Mouse (Mus musculus): ENCODE measurements at regions not wholly inside any gene's neighbourhood (a gene's known extent, or its start where the extent isn't known, plus 50 kb on each side); places are given as distances from the start of the nearest gene placed in this dataset.
A peak's percentile ranks its signal among the peaks of the same experiment; 100 is the strongest.

DNA sequence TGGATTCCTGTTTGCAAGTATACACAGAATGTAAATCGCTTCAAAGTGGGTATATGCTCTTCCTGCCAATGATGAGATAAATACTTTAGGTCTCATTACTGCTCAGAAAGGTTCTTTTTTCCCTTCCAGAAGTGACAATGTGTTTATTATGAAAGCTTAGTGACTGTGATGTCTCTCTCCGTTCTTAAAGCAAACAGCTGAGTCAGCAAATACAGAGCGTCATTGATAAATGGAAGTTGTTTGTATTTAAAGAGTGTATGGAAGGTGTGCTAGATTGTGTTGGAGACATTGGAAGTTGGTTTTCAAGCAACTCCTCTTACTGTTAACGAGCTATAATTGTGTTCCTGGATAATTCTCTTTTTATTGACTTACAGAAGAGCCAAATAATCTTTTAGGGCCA is 408.0 kb downstream of the Prr30 start:
- DNase-seq, result no peak
- TF ChIP-seq POLR2A (IDR thresholded peaks at IDR 0.05; ENCODE audit: control insufficient read depth, extremely low read depth, insufficient read depth, low read length, poor library complexity) (no peak), CTCF (IDR thresholded peaks at IDR 0.05; ENCODE audit: borderline replicate concordance, control insufficient read depth, extremely low read depth, insufficient read depth, low read length, poor library complexity) (no peak)
- WGBS, result 82% methylated on average over 4 of the region's 4 CpGs

GRCm38 (mm10) chr14:100781882-100782281 is 418.2 kb downstream of the Prr30 start:
- Histone ChIP-seq H3K27ac (ENCODE audit: control insufficient read depth, insufficient read depth, low read length) (no peak overlapping the region), H3K4me3 (ENCODE audit: control insufficient read depth, insufficient read depth, low read length) (no peak overlapping the region), H3K36me3 (ENCODE audit: control insufficient read depth, insufficient read depth, low read length) (no peaks in the 10 kb centered on the region), H3K4me1 (replicated peaks; ENCODE audit: control insufficient read depth, insufficient read depth, low read length) (no peaks in the 10 kb centered on the region), H3K27me3 (ENCODE audit: control insufficient read depth, insufficient read depth, low read length) (no peaks in the 10 kb centered on the region)
- TF ChIP-seq CTCF (IDR thresholded peaks at IDR 0.05; ENCODE audit: borderline replicate concordance, control insufficient read depth, extremely low read depth, insufficient read depth, low read length, poor library complexity) (no peak), POLR2A (IDR thresholded peaks at IDR 0.05; ENCODE audit: control insufficient read depth, extremely low read depth, insufficient read depth, low read length, poor library complexity) (no peak)
- DNase-seq, result no peak
- WGBS, result 75% methylated on average over 3 of the region's 3 CpGs

More for the DNA sequence above, 408.0 kb downstream of the Prr30 start:
- H3K36me3 ChIP-seq (ENCODE audit: control insufficient read depth, insufficient read depth, low read length), result no peaks in the 10 kb centered on the region
- H3K27ac ChIP-seq (ENCODE audit: control insufficient read depth, insufficient read depth, low read length), result no peak overlapping the region
- no peaks in the 10 kb centered on the region for H3K4me1 ChIP-seq (replicated peaks; ENCODE audit: control insufficient read depth, insufficient read depth, low read length)
- no peak overlapping the region for H3K4me3 ChIP-seq (ENCODE audit: control insufficient read depth, insufficient read depth, low read length)
- H3K27me3 ChIP-seq (ENCODE audit: control insufficient read depth, insufficient read depth, low read length), result no peaks in the 10 kb centered on the region

DNA sequence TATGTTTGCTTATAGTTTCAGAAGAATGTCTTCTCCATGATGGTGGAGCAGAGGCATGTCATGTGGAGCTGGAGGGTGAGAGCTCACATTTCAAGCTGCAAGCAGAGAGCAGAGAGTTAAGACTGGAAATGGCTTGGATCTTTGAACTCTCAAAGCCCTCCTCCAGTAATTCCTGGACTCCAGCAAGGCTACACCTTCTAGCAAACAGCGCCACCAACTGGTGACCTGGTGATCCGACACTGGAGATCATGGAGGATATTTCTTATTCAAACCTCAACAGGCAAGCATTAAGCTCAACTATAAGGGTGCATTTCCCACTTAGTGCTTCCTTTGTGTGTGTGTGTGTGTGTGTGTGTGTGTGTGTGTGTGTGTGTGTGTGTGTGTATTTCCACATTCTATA is 446.2 kb downstream of the Prr30 start:
- DNase-seq, result peak; percentile 6
- H3K4me3 ChIP-seq (ENCODE audit: control insufficient read depth, insufficient read depth, low read length), result no peak overlapping the region

DNA sequence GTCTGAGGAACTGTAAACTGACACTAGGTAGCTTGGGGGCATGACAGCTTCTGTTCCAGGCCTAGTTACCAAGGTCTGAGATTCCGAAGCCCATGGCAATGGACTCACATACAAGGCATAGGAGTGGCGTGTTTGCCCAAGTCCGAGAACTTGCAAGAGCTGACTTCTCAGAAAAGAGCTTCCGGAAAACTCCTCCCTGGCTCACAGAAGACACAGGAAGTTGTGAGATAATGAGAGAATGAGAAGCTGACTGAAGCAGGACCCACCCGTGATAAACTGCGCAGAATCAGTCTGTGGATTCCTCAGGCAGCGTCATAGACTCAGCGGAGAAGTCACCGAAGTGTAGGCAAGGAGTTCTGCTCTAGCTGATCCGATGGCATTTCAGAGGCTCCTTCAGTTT is 447.4 kb downstream of the Prr30 start:
- no peaks in the 10 kb centered on the region for H3K27me3 ChIP-seq (ENCODE audit: control insufficient read depth, insufficient read depth, low read length)
- H3K4me3 ChIP-seq (ENCODE audit: control insufficient read depth, insufficient read depth, low read length), result no peak overlapping the region
- no peak for DNase-seq
- TF ChIP-seq CTCF (IDR thresholded peaks at IDR 0.05; ENCODE audit: borderline replicate concordance, control insufficient read depth, extremely low read depth, insufficient read depth, low read length, poor library complexity), result no peak
- no peak for TF ChIP-seq POLR2A (IDR thresholded peaks at IDR 0.05; ENCODE audit: control insufficient read depth, extremely low read depth, insufficient read depth, low read length, poor library complexity)
- no peaks in the 10 kb centered on the region for H3K36me3 ChIP-seq (ENCODE audit: control insufficient read depth, insufficient read depth, low read length)
- WGBS, result 94% methylated on average over 10 of the region's 10 CpGs
- H3K4me1 ChIP-seq (replicated peaks; ENCODE audit: control insufficient read depth, insufficient read depth, low read length), result no peaks in the 10 kb centered on the region
- H3K27ac ChIP-seq (ENCODE audit: control insufficient read depth, insufficient read depth, low read length), result no peak overlapping the region

More for the DNA sequence above, 446.2 kb downstream of the Prr30 start:
- Histone ChIP-seq H3K27me3 (ENCODE audit: control insufficient read depth, insufficient read depth, low read length) (no peaks in the 10 kb centered on the region), H3K27ac (ENCODE audit: control insufficient read depth, insufficient read depth, low read length) (no peak overlapping the region), H3K36me3 (ENCODE audit: control insufficient read depth, insufficient read depth, low read length) (no peaks in the 10 kb centered on the region), H3K4me1 (replicated peaks; ENCODE audit: control insufficient read depth, insufficient read depth, low read length) (no peaks in the 10 kb centered on the region)
- TF ChIP-seq POLR2A (IDR thresholded peaks at IDR 0.05; ENCODE audit: control insufficient read depth, extremely low read depth, insufficient read depth, low read length, poor library complexity), result no peak
- TF ChIP-seq CTCF (IDR thresholded peaks at IDR 0.05; ENCODE audit: borderline replicate concordance, control insufficient read depth, extremely low read depth, insufficient read depth, low read length, poor library complexity), result no peak
- WGBS, result 54% methylated on average over 2 of the region's 2 CpGs

GRCm38 (mm10) chr14:100749737-100750541 is 450.2 kb downstream of the Prr30 start:
- whole genome bisulfite sequencing, result 18% methylated on average over 18 of the region's 19 CpGs
- no peak overlapping the region for H3K4me3 ChIP-seq (ENCODE audit: control insufficient read depth, insufficient read depth, low read length)
- H3K27me3 ChIP-seq (ENCODE audit: control insufficient read depth, insufficient read depth, low read length), result no peaks in the 10 kb centered on the region
- no peaks in the 10 kb centered on the region for H3K4me1 ChIP-seq (replicated peaks; ENCODE audit: control insufficient read depth, insufficient read depth, low read length)
- no peaks in the 10 kb centered on the region for H3K36me3 ChIP-seq (ENCODE audit: control insufficient read depth, insufficient read depth, low read length)
- H3K27ac ChIP-seq (ENCODE audit: control insufficient read depth, insufficient read depth, low read length), result no peak overlapping the region
- no peak for DNase-seq
- TF ChIP-seq CTCF (IDR thresholded peaks at IDR 0.05; ENCODE audit: borderline replicate concordance, control insufficient read depth, extremely low read depth, insufficient read depth, low read length, poor library complexity), result no peak
- TF ChIP-seq POLR2A (IDR thresholded peaks at IDR 0.05; ENCODE audit: control insufficient read depth, extremely low read depth, insufficient read depth, low read length, poor library complexity), result no peak

DNA sequence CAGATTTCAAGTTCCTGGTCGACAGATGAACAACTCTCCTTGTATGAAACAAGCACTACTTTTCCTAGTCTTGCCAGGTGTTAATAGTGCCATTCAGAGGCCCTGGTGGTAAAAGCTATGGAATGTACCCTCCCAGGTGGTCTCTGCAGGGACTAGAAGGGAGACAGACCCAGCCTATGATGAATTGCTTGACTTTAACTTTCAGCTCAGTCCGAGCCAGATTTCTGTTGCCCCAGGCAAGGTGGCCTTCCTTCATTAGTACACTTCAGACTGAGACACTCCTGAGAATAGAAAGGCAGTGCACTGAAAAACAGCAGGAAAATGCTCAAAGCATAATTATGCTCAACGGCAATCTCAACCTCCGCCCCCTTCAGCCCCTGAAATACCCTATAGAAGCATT is 450.8 kb upstream of the Klf12 start:
- 84% methylated on average over 4 of the region's 4 CpGs for WGBS
- no peaks in the 10 kb centered on the region for H3K27me3 ChIP-seq (ENCODE audit: control insufficient read depth, insufficient read depth, low read length)
- H3K4me1 ChIP-seq (replicated peaks; ENCODE audit: control insufficient read depth, insufficient read depth, low read length), result no peaks in the 10 kb centered on the region
- DNase-seq, result no peak
- no peak overlapping the region for H3K27ac ChIP-seq (ENCODE audit: control insufficient read depth, insufficient read depth, low read length)
- no peak overlapping the region for H3K4me3 ChIP-seq (ENCODE audit: control insufficient read depth, insufficient read depth, low read length)
- H3K36me3 ChIP-seq (ENCODE audit: control insufficient read depth, insufficient read depth, low read length), result no peaks in the 10 kb centered on the region
- no peak for TF ChIP-seq CTCF (IDR thresholded peaks at IDR 0.05; ENCODE audit: borderline replicate concordance, control insufficient read depth, extremely low read depth, insufficient read depth, low read length, poor library complexity)
- TF ChIP-seq POLR2A (IDR thresholded peaks at IDR 0.05; ENCODE audit: control insufficient read depth, extremely low read depth, insufficient read depth, low read length, poor library complexity), result no peak
